Mouse (Mus musculus): ENCODE data around the gene Fancc. TPM values are rescaled to one million over a fixed set of nuclear protein-coding genes. Genes with fewer than 3 reads are reported as not detected.

Gene Fancc
- total and polyA plus RNA-seq, 2 experiments from 2014 or later, result 9.2 to 12.1 TPM

GRCm38 (mm10) chr13:63236159-63236893, 260.8 kb downstream of the Fancc start:
- DNase-seq (ENCODE audit: low spot score) (no peak), ATAC-seq (ENCODE audit: low FRiP score) (no peak)
- Histone ChIP-seq H3K9me3 (ENCODE audit: low read length) (no peaks in the 10 kb centered on the region), H3K4me1 (ENCODE audit: insufficient read depth, low read length) (no peaks in the 10 kb centered on the region), H3K36me3 (ENCODE audit: insufficient read depth, low read length) (no peaks in the 10 kb centered on the region), H3K9ac (replicated peaks; ENCODE audit: low read length, poor library complexity, severe bottlenecking) (no peak overlapping the region), H3K4me2 (ENCODE audit: low read depth, low read length, poor library complexity, severe bottlenecking) (no peak overlapping the region), H3K4me3 (ENCODE audit: low read depth, low read length) (no peak overlapping the region), H3K27ac (ENCODE audit: low read depth, low read length) (no peak overlapping the region), H3K27me3 (ENCODE audit: insufficient read depth, low read length) (no peaks in the 10 kb centered on the region)
- 62% methylated on average over 5 of the region's 5 CpGs for WGBS
- TF ChIP-seq CTCF (IDR thresholded peaks at IDR 0.05), result no peak

- no peaks in the 10 kb centered on the region for H3K9me3 ChIP-seq (ENCODE audit: low read length)
- no peak overlapping the region for H3K4me3 ChIP-seq (ENCODE audit: low read depth, low read length)
- no peak overlapping the region for H3K4me2 ChIP-seq (ENCODE audit: low read depth, low read length, poor library complexity, severe bottlenecking)
- no peak for DNase-seq (ENCODE audit: low spot score)
- H3K4me1 ChIP-seq (ENCODE audit: insufficient read depth, low read length), result no peaks in the 10 kb centered on the region
- WGBS, result 94% methylated on average over 3 of the region's 3 CpGs
- ATAC-seq (ENCODE audit: low FRiP score), result no peak
- no peaks in the 10 kb centered on the region for H3K27me3 ChIP-seq (ENCODE audit: insufficient read depth, low read length)
- no peak overlapping the region for H3K9ac ChIP-seq (replicated peaks; ENCODE audit: low read length, poor library complexity, severe bottlenecking)
- no peak for TF ChIP-seq CTCF (IDR thresholded peaks at IDR 0.05)
- H3K36me3 ChIP-seq (ENCODE audit: insufficient read depth, low read length), result no peaks in the 10 kb centered on the region
- no peak overlapping the region for H3K27ac ChIP-seq (ENCODE audit: low read depth, low read length)
Measured at GRCm38 (mm10) chr13:63235551-63235950, 261.5 kb downstream of the Fancc start.

MicroRNAs encoded within 50 kb of the gene (microRNA counts, 519-probe panel; counts per million panel counts)
- microRNA mmu-miR-23b, result 3,662 counts per million, percentile 77 among the panel's probes with 10 or more counts
- 3,167 counts per million, percentile 72 among the panel's probes with 10 or more counts for microRNA mmu-miR-24
- microRNA mmu-miR-27b, result 1,396 counts per million, percentile 61 among the panel's probes with 10 or more counts

Small RNA genes lying within 50 kb of the gene (microRNA-seq; reads per million reads assigned to microRNA genes)
- gene Mir23b (ENCODE audit: borderline number of aligned reads) (11,463 reads per million, percentile 96 among the genes with 10 or more reads in this experiment), gene Mir24-1 (ENCODE audit: borderline number of aligned reads) (not detected), gene Mir27b (ENCODE audit: borderline number of aligned reads) (1,053 reads per million, percentile 75 among the genes with 10 or more reads in this experiment), gene Mir3074-1 (ENCODE audit: borderline number of aligned reads) (not detected)

Other genes with a start within 250 kb of the Fancc start
- 27.8 and 29.9 TPM in 2 replicates for gene Ptch1, start 76.3 kb upstream of the Fancc start, total RNA-seq (2014; rRNA removed)
- 6.8 and 7.9 TPM in 2 replicates for gene Ptch1, start 76.3 kb upstream of the Fancc start, polyA plus RNA-seq (2015; fragmentation: Nextera tagmentation; extraction: Ambion mirVana)

Measured in midbrain, postnatal 0 days (tissue).